Mouse (Mus musculus): ENCODE measurements around the gene Scgb2b26.

The Scgb2b26 gene

GRCm38 (mm10) chr7:33944940-33945339 lies at the start of gene Scgb2b26:
Scgb2b26 (minus strand) TSS chr7:33945040.
- DNase-seq (ENCODE audit: low spot score in 2 of 2), result no peak

- DNase-seq (ENCODE audit: low spot score in 2 of 2), result peak; percentile 9 to 16
Measured at GRCm38 (mm10) chr7:33982281-33982680, 37.4 kb upstream of the Scgb2b26 start.

- DNase-seq (ENCODE audit: low spot score in 2 of 2), result no peak
Measured at GRCm38 (mm10) chr7:33902982-33903381, 41.9 kb downstream of the Scgb2b26 start.

GRCm38 (mm10) chr7:33900803-33901202 lies 44.0 kb downstream of the Scgb2b26 start:
- DNase-seq (ENCODE audit: low spot score in 2 of 2), result no peak

GRCm38 (mm10) chr7:33900007-33900406 lies 44.8 kb downstream of the Scgb2b26 start:
- no peak for DNase-seq (ENCODE audit: low spot score in 2 of 2)

Measured in right cerebral cortex, postnatal 10 days (tissue).